Mouse (Mus musculus): Measurements from ENCODE around the gene Pus10.
A peak's percentile ranks its signal among the peaks of the same experiment; 100 is the strongest.

Pus10 gene

GRCm38 (mm10) chr11:23767928-23768327, 102.5 kb downstream of the Pus10 start:
- no peak for DNase-seq

- no peak for DNase-seq
Observed at GRCm38 (mm10) chr11:23769033-23769432, 103.6 kb downstream of the Pus10 start.

GRCm38 (mm10) chr11:23769686-23770509, 104.4 kb downstream of the Pus10 start:
- peak; percentile 9 for DNase-seq

- DNase-seq, result no peak
Observed at GRCm38 (mm10) chr11:23770510-23770759, 105.0 kb downstream of the Pus10 start.

GRCm38 (mm10) chr11:23770760-23771506, 105.5 kb downstream of the Pus10 start, which contains the start of gene Rel:
Gene Rel (minus strand): TSS chr11:23770970.
- peak; percentile 95 for DNase-seq

GRCm38 (mm10) chr11:23771507-23772097, 106.1 kb downstream of the Pus10 start:
- DNase-seq, result no peak

- no peak for DNase-seq
Observed at GRCm38 (mm10) chr11:23772471-23772870, 107.0 kb downstream of the Pus10 start.

- DNase-seq, result no peak
Observed at GRCm38 (mm10) chr11:23778787-23779201, 113.3 kb downstream of the Pus10 start.

- no peak for DNase-seq
Observed at GRCm38 (mm10) chr11:23782038-23782437, 116.6 kb downstream of the Pus10 start.

Measured in cerebellum, adult 11-12 months (tissue).